Mouse (Mus musculus) heart, adult 10 weeks (tissue): Measurements from ENCODE around the gene Kifap3. TPM values are rescaled to one million over a fixed set of nuclear protein-coding genes. Genes with fewer than 3 reads are reported as not detected.

ENCODE experiments used
- polyA plus RNA-seq: library from polyadenylated mRNA; stranded (reverse); fragments of 350-450 nt; fragmentation: Illumina TruSeq; extraction: RNeasy Lipid Tissue Mini Kit (QIAGEN cat#74804); gene quantifications from one replicate; pipeline ENCODE4 v1.2.3, GENCODE M21; 2014; ENCODE audit warnings: low read depth, low replicate concordance

Kifap3 gene
- 21.4 TPM for polyA plus RNA-seq

GRCm38 (mm10) chr1:163779336-163780115 is at the start of gene Kifap3:
Gene Kifap3 (plus strand): TSS chr1:163779583.

GRCm38 (mm10) chr1:163928846-163929245 is 149.5 kb downstream of the Kifap3 start, which contains the start of gene Scyl3:
Gene Scyl3 (plus strand): TSS chr1:163929100.

Other genes with a start within 250 kb of the Kifap3 start
- 1.4 TPM for gene Mettl11b, start 54.4 kb upstream of the Kifap3 start, polyA plus RNA-seq
- gene Scyl3, start 149.5 kb downstream of the Kifap3 start, polyA plus RNA-seq = 8.3 TPM
- gene BC055324, start 215.2 kb downstream of the Kifap3 start, polyA plus RNA-seq = 0.58 TPM
- 6.0 TPM for gene Mettl18, start 215.3 kb downstream of the Kifap3 start, polyA plus RNA-seq